ENCODE assay signal across 8 mouse cellular contexts in the genomic region with DNA sequence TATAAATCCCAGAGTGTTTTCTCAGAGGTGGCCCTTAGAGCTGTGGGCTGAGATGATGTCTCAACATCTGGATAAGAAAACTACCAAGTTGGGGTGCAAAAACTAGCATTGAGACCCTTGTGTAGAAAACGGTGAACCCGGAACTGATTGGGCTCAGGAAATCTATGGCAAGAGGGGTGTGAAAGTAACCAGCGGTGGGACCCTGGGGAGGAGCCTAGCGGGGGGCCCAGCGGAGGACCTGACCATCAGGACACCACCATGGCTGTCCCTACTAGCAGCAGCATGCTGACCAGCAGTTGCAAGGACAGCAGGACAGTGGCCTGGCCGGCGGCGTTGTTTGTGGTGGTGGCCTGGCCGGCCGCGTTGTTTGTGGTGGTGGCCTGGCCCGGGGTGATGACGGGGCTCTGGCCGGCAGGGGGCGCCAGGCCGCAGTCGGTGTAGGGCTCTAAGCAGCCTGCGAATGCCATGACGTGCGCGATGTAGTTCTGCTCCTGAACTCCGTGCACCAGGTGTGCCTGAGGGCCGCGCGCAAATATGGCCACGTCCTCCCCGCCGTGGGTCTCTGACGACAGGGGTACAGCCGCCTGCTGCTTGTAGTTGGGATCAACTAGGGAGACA. TPM values are rescaled to one million over a fixed set of nuclear protein-coding genes. Genes with fewer than 3 reads are reported as not detected.
DNase-seq lines count a peak whose midpoint lies in the region; ATAC-seq and TF ChIP-seq lines count a peak whose summit lies in the region.

No protein-coding gene starts in this region.

- DNase-seq in 3134 (ENCODE audit: extremely low read depth, insufficient read length, low spot score) = peak; percentile 30
- DNase-seq in adrenal gland, adult 18-20 months (ENCODE audit: low spot score in 2 of 2) = peak; percentile 75
- peak; percentile 84 for DNase-seq in embryonic facial prominence, embryonic 10.5 days (ENCODE audit: low spot score)
- peak; percentile 44 to 70 for DNase-seq in heart, adult 2 months
- DNase-seq in kidney, adult 18-20 months = peak; percentile 71
- DNase-seq in limb, embryonic 14.5 days (ENCODE audit: low spot score) = peak; percentile 23

- 0 out of 2 replicates have a peak overlapping the region, but pooled peaks have one; percentile 30 for H3K27ac ChIP-seq in embryonic facial prominence, embryonic 10.5 days (replicated peaks)
- H3K27ac ChIP-seq in heart, adult 2 months = no peak overlapping the region
- no peak overlapping the region for H3K27ac ChIP-seq in limb, embryonic 14.5 days (replicated peaks; ENCODE audit: low read depth, low read length)
- no peak overlapping the region for H3K27ac ChIP-seq in midbrain, embryonic 15.5 days
- H3K27ac ChIP-seq in stomach, embryonic 16.5 days (ENCODE audit: low read length) = no peak overlapping the region

- TF ChIP-seq POLR2A in heart, adult 2 months (IDR thresholded peaks at IDR 0.05; ENCODE audit: insufficient read depth, low read depth, low read length) = no peak
- TF ChIP-seq POLR2A in limb, embryonic 14.5 days (IDR thresholded peaks at IDR 0.05; ENCODE audit: borderline replicate concordance, extremely low read depth, insufficient read depth, insufficient read length) = no peak

- peaks cover 40% of the 10 kb centered on the region for H3K27me3 ChIP-seq in embryonic facial prominence, embryonic 10.5 days (replicated peaks; ENCODE audit: low read depth, poor library complexity, severe bottlenecking)
- peaks cover 1% of the 10 kb centered on the region; the same call in 1 of the 2 replicates for H3K27me3 ChIP-seq in heart, adult 2 months (ENCODE audit: control insufficient read depth, insufficient read depth, low read length)
- no peaks in the 10 kb centered on the region; the same call in 1 of the 2 replicates for H3K27me3 ChIP-seq in limb, embryonic 14.5 days (ENCODE audit: control insufficient read depth, insufficient read depth, low read length)
- peaks cover 5% of the 10 kb centered on the region; the same call in 1 of the 2 replicates for H3K27me3 ChIP-seq in midbrain, embryonic 15.5 days (replicated peaks)
- no peaks in the 10 kb centered on the region for H3K27me3 ChIP-seq in stomach, embryonic 16.5 days (ENCODE audit: control insufficient read depth, insufficient read depth, low read length)

- H3K9me3 ChIP-seq in embryonic facial prominence, embryonic 10.5 days = no peaks in the 10 kb centered on the region
- no peaks in the 10 kb centered on the region for H3K9me3 ChIP-seq in limb, embryonic 14.5 days (ENCODE audit: control insufficient read depth, low read length)
- no peaks in the 10 kb centered on the region for H3K9me3 ChIP-seq in midbrain, embryonic 15.5 days
- no peaks in the 10 kb centered on the region for H3K9me3 ChIP-seq in stomach, embryonic 16.5 days (replicated peaks; ENCODE audit: control insufficient read depth, low read length)

- peaks cover 14% of the 10 kb centered on the region for H3K4me1 ChIP-seq in embryonic facial prominence, embryonic 10.5 days
- no peaks in the 10 kb centered on the region for H3K4me1 ChIP-seq in heart, adult 2 months (ENCODE audit: control insufficient read depth, insufficient read depth, low read length)
- H3K4me1 ChIP-seq in limb, embryonic 14.5 days (ENCODE audit: control insufficient read depth, insufficient read depth, low read length) = no peaks in the 10 kb centered on the region
- H3K4me1 ChIP-seq in midbrain, embryonic 15.5 days = peaks cover 4% of the 10 kb centered on the region; the same call in 1 of the 2 replicates
- H3K4me1 ChIP-seq in stomach, embryonic 16.5 days (ENCODE audit: control insufficient read depth, insufficient read depth, low read length) = no peaks in the 10 kb centered on the region

- H3K9ac ChIP-seq in heart, adult 2 months (ENCODE audit: low read depth, low read length) = no peak overlapping the region
- 0 out of 2 replicates have a peak overlapping the region, but pooled peaks have one; percentile 4 for H3K9ac ChIP-seq in limb, embryonic 14.5 days (ENCODE audit: low read depth, low read length, severe bottlenecking)
- no peak overlapping the region for H3K9ac ChIP-seq in midbrain, embryonic 15.5 days
- no peak overlapping the region for H3K9ac ChIP-seq in stomach, embryonic 16.5 days (ENCODE audit: low read length)

- 11% methylated on average over 30 of the region's 30 CpGs for WGBS in embryonic facial prominence, embryonic 10.5 days
- WGBS in heart, adult 2 months = 17% methylated on average over 30 of the region's 30 CpGs
- 13% methylated on average over 28 of the region's 30 CpGs for WGBS in limb, embryonic 14.5 days
- WGBS in midbrain, embryonic 15.5 days = 10% methylated on average over 30 of the region's 30 CpGs
- WGBS in stomach, embryonic 16.5 days = 14% methylated on average over 30 of the region's 30 CpGs

- peak; percentile 72 for TF ChIP-seq CTCF in heart, adult 2 months (IDR thresholded peaks at IDR 0.05)

- no peak for TF ChIP-seq EP300 in heart, adult 2 months (IDR thresholded peaks at IDR 0.05; ENCODE audit: insufficient read depth, low read depth, low read length)

- ATAC-seq in limb, embryonic 14.5 days (ENCODE audit: low FRiP score, low read depth) = peak; percentile 80
- ATAC-seq in midbrain, embryonic 15.5 days (replicated peaks) = 0 out of 2 replicates have a peak, but pooled peaks have one; percentile 52
- ATAC-seq in stomach, embryonic 16.5 days (ENCODE audit: insufficient read depth, low FRiP score) = peak; percentile 30; the same call in 1 of the 2 replicates

- no peaks in the 10 kb centered on the region for H3K79me2 ChIP-seq in heart, adult 2 months (replicated peaks; ENCODE audit: control insufficient read depth, insufficient read depth, low read length)

- no peaks in the 10 kb centered on the region for H3K36me3 ChIP-seq in embryonic facial prominence, embryonic 10.5 days (replicated peaks)
- H3K36me3 ChIP-seq in heart, adult 2 months (ENCODE audit: control insufficient read depth, insufficient read depth, low read length) = no peaks in the 10 kb centered on the region
- no peaks in the 10 kb centered on the region for H3K36me3 ChIP-seq in limb, embryonic 14.5 days (ENCODE audit: control insufficient read depth, insufficient read depth, low read length)
- H3K36me3 ChIP-seq in midbrain, embryonic 15.5 days (replicated peaks) = no peaks in the 10 kb centered on the region
- no peaks in the 10 kb centered on the region for H3K36me3 ChIP-seq in stomach, embryonic 16.5 days (ENCODE audit: control insufficient read depth, insufficient read depth, low read length)

- peak overlapping the region; percentile 26 for H3K4me2 ChIP-seq in limb, embryonic 14.5 days (replicated peaks; ENCODE audit: low read depth, low read length, severe bottlenecking)
- H3K4me2 ChIP-seq in midbrain, embryonic 15.5 days = peak overlapping the region; percentile 30
- peak overlapping the region; percentile 34; the same call in 1 of the 2 replicates for H3K4me2 ChIP-seq in stomach, embryonic 16.5 days (ENCODE audit: low read depth, low read length)

- H3K4me3 ChIP-seq in embryonic facial prominence, embryonic 10.5 days = peak overlapping the region; percentile 40
- H3K4me3 ChIP-seq in heart, adult 2 months = no peak overlapping the region
- H3K4me3 ChIP-seq in limb, embryonic 14.5 days (replicated peaks; ENCODE audit: low read length) = no peak overlapping the region
- no peak overlapping the region for H3K4me3 ChIP-seq in midbrain, embryonic 15.5 days
- H3K4me3 ChIP-seq in stomach, embryonic 16.5 days (replicated peaks; ENCODE audit: low read length) = no peak overlapping the region

- intact Hi-C loops in heart, adult 2 months (cut with DNase I) = loop anchor here (2.0 kb wide), 1 partner anchor 88 kb away; no protein-coding TSS in a partner anchor

RNA-seq across cellular contexts. Expression of gene Alpi, which starts 2.9 kb away (rescaled TPM):
- total RNA-seq in adrenal gland, adult 18-20 months (2021) = not detected
- polyA plus RNA-seq in embryonic facial prominence, embryonic 10.5 days (2016; fragmentation: Nextera tagmentation; extraction: Ambion mirVana) = not detected in 2 replicates
- total RNA-seq in heart, adult 2 months (2021) = not detected
- 0.06 TPM in 1 of 2 replicates, not detected in the other for polyA plus RNA-seq in heart, adult 2 months (2012; rRNA removed)
- 0.05 and 0.19 TPM in 2 replicates for polyA plus RNA-seq in limb, embryonic 14.5 days (2012; rRNA removed)
- 0.10 TPM in 1 of 2 replicates, not detected in the other for polyA plus RNA-seq in limb, embryonic 14.5 days (2014; fragmentation: Nextera tagmentation; extraction: Ambion mirVana)
- 0.09 TPM in 1 of 2 replicates, not detected in the other for polyA plus RNA-seq in midbrain, embryonic 15.5 days (2015; fragmentation: Nextera tagmentation; extraction: Ambion mirVana)
- polyA plus RNA-seq in stomach, embryonic 16.5 days (2015; fragmentation: Nextera tagmentation; extraction: Ambion mirVana) = 39.3 and 39.8 TPM in 2 replicates

RNA-seq across cellular contexts. Expression of gene Alppl2, which starts 8.7 kb away (rescaled TPM):
- total RNA-seq in adrenal gland, adult 18-20 months (2021) = not detected
- polyA plus RNA-seq in embryonic facial prominence, embryonic 10.5 days (2016; fragmentation: Nextera tagmentation; extraction: Ambion mirVana) = not detected in 2 replicates
- not detected for total RNA-seq in heart, adult 2 months (2021)
- polyA plus RNA-seq in heart, adult 2 months (2012; rRNA removed) = not detected in 2 replicates
- polyA plus RNA-seq in limb, embryonic 14.5 days (2012; rRNA removed) = not detected in 2 replicates
- not detected in 2 replicates for polyA plus RNA-seq in limb, embryonic 14.5 days (2014; fragmentation: Nextera tagmentation; extraction: Ambion mirVana)
- not detected in 2 replicates for polyA plus RNA-seq in midbrain, embryonic 15.5 days (2015; fragmentation: Nextera tagmentation; extraction: Ambion mirVana)
- polyA plus RNA-seq in stomach, embryonic 16.5 days (2015; fragmentation: Nextera tagmentation; extraction: Ambion mirVana) = not detected in 2 replicates

RNA-seq across cellular contexts. Expression of gene Akp3, which starts 26.3 kb away (rescaled TPM):
- not detected for total RNA-seq in adrenal gland, adult 18-20 months (2021)
- not detected in 2 replicates for polyA plus RNA-seq in embryonic facial prominence, embryonic 10.5 days (2016; fragmentation: Nextera tagmentation; extraction: Ambion mirVana)
- not detected for total RNA-seq in heart, adult 2 months (2021)
- polyA plus RNA-seq in heart, adult 2 months (2012; rRNA removed) = 0.06 TPM in 1 of 2 replicates, not detected in the other
- 0.04 and 0.11 TPM in 2 replicates for polyA plus RNA-seq in limb, embryonic 14.5 days (2012; rRNA removed)
- not detected in 2 replicates for polyA plus RNA-seq in limb, embryonic 14.5 days (2014; fragmentation: Nextera tagmentation; extraction: Ambion mirVana)
- polyA plus RNA-seq in midbrain, embryonic 15.5 days (2015; fragmentation: Nextera tagmentation; extraction: Ambion mirVana) = not detected in 2 replicates
- 0.08 TPM in 1 of 2 replicates, not detected in the other for polyA plus RNA-seq in stomach, embryonic 16.5 days (2015; fragmentation: Nextera tagmentation; extraction: Ambion mirVana)

RNA-seq across cellular contexts. Expression of gene Ecel1, which starts 57.9 kb away (rescaled TPM):
- 1 to 10 TPM; 1.1 to 2.9 TPM for total RNA-seq in adrenal gland, adult 18-20 months (2021)
- 1.2 and 3.1 TPM in 2 replicates for polyA plus RNA-seq in embryonic facial prominence, embryonic 10.5 days (2016; fragmentation: Nextera tagmentation; extraction: Ambion mirVana)
- total RNA-seq in heart, adult 2 months (2021) = not detected
- 0.09 and 0.31 TPM in 2 replicates for polyA plus RNA-seq in heart, adult 2 months (2012; rRNA removed)
- 1.4 and 2.0 TPM in 2 replicates for polyA plus RNA-seq in limb, embryonic 14.5 days (2012; rRNA removed)
- 0.61 and 1.0 TPM in 2 replicates for polyA plus RNA-seq in limb, embryonic 14.5 days (2014; fragmentation: Nextera tagmentation; extraction: Ambion mirVana)
- polyA plus RNA-seq in midbrain, embryonic 15.5 days (2015; fragmentation: Nextera tagmentation; extraction: Ambion mirVana) = 22.3 and 23.3 TPM in 2 replicates
- polyA plus RNA-seq in stomach, embryonic 16.5 days (2015; fragmentation: Nextera tagmentation; extraction: Ambion mirVana) = 3.0 and 5.7 TPM in 2 replicates

Comparison
In these comparisons a context has a peak if more than half of its experiments do, and no peak if none do; other contexts are left out.
1. DNase-seq: peak in every context shown above with its lines; median percentile 84 in embryonic facial prominence, embryonic 10.5 days; 75 in adrenal gland, adult 18-20 months; 71 in kidney, adult 18-20 months; 57 in heart, adult 2 months; 30 in 3134; 23 in limb, embryonic 14.5 days.
2. ATAC-seq: peak in every context shown above with its lines; median percentile 80 in limb, embryonic 14.5 days; 52 in midbrain, embryonic 15.5 days; 30 in stomach, embryonic 16.5 days.
3. RNA of gene Alpi, which starts 2.9 kb away (polyA plus RNA-seq): 39.3 to 39.8 TPM in stomach, embryonic 16.5 days; 0.05 to 0.19 TPM in limb, embryonic 14.5 days, 0.09 TPM in midbrain, embryonic 15.5 days, 0.06 TPM in heart, adult 2 months and not detected in embryonic facial prominence, embryonic 10.5 days; every median in the first group is over 10 times any median in the second.
4. Peak in every context shown above with its lines, with median percentiles within 50 percentile points of each other: H3K4me2 ChIP-seq.